Mouse (Mus musculus): ENCODE data around the gene Pdcd1lg2.

- TF ChIP-seq CTCF (IDR thresholded peaks at IDR 0.05; ENCODE audit: control insufficient read depth, insufficient read depth, insufficient replicate concordance, low read depth, low read length) (no peak), POLR2A (IDR thresholded peaks at IDR 0.05; ENCODE audit: control insufficient read depth, low read depth, low read length) (no peak)
These were observed at the start of gene Pdcd1lg2 for GRCm38 (mm10) chr19:29410619-29411018.

Measured in testis, adult 2 months (tissue).